Mouse (Mus musculus) ES-E14 (cell line): Measurements from ENCODE around the gene Rhbg.

Experiments used
- CHD2 ChIP-seq: IDR thresholded peaks from 2 replicates; pipeline ENCODE4 v1.6.1; 2014; ENCODE audit warnings: mild to moderate bottlenecking, low read depth, low read length, inconsistent platforms
- HCFC1 ChIP-seq: IDR thresholded peaks from 2 replicates; pipeline ENCODE4 v1.6.1; 2012; ENCODE audit warnings: low read length, inconsistent platforms, borderline replicate concordance; ENCODE audit not compliant: insufficient read depth
- ZC3H11A ChIP-seq: IDR thresholded peaks from 2 replicates; pipeline ENCODE4 v1.6.1; 2012; ENCODE audit warnings: low read depth, mild to moderate bottlenecking, inconsistent platforms, low read length, borderline replicate concordance

- TF ChIP-seq ZC3H11A (no peak), CHD2 (no peak), HCFC1 (no peak)
Measured at GRCm38 (mm10) chr3:88226101-88226845, 28.2 kb downstream of the Rhbg start.
